Mouse (Mus musculus) limb, embryonic 14.5 days (tissue): ENCODE results near the gene Mapk1ip1l. TPM values are rescaled to one million over a fixed set of nuclear protein-coding genes. Genes with fewer than 3 reads are reported as not detected.

Experiments
- ATAC-seq: fragments of 200-750 bp; cut with Nextera tagmentation; 2 replicates; pipeline ENCODE4 v1.8.0; 2017; ENCODE audit warnings: low read depth, moderate number of reproducible peaks, moderate TSS enrichment; ENCODE audit not compliant: low FRiP score
- DNase-seq: peaks from one replicate; pipeline ENCODE4 v3.0.0-alpha.2; 2015; ENCODE audit warnings: low spot score
- H3K27ac ChIP-seq: fragments of 300-500 bp; sonication (generic); replicated peaks from 2 replicates; pipeline ENCODE4 v1.5.1; 2014; ENCODE audit warnings: low read depth, mild to moderate bottlenecking, low read length, moderate library complexity, mixed read lengths
- H3K27me3 ChIP-seq: fragments of 300-500 bp; sonication (generic); 2 replicates; pipeline ENCODE4 v1.6.1; 2014; ENCODE audit warnings: low read length, mixed read lengths; ENCODE audit not compliant: control insufficient read depth, insufficient read depth
- H3K36me3 ChIP-seq: fragments of 300-500 bp; sonication (generic); 2 replicates; pipeline ENCODE4 v1.6.1; 2014; ENCODE audit warnings: mild to moderate bottlenecking, low read length, moderate library complexity, mixed read lengths; ENCODE audit not compliant: control insufficient read depth, insufficient read depth
- H3K4me1 ChIP-seq: fragments of 300-500 bp; sonication (generic); 2 replicates; pipeline ENCODE4 v1.6.1; 2014; ENCODE audit warnings: antibody characterized with exemption, low read length, mixed read lengths; ENCODE audit not compliant: control insufficient read depth, insufficient read depth
- H3K4me2 ChIP-seq: fragments of 300-500 bp; sonication (generic); replicated peaks from 2 replicates; pipeline ENCODE4 v1.6.1; 2014; ENCODE audit warnings: low read depth, mild to moderate bottlenecking, low read length, moderate library complexity; ENCODE audit not compliant: severe bottlenecking
- H3K4me3 ChIP-seq: fragments of 300-500 bp; sonication (generic); replicated peaks from 2 replicates; pipeline ENCODE4 v1.5.1; 2014; ENCODE audit warnings: low read length
- H3K9ac ChIP-seq: fragments of 300-500 bp; sonication (generic); 2 replicates; pipeline ENCODE4 v1.6.1; 2014; ENCODE audit warnings: mild to moderate bottlenecking, low read depth, low read length, moderate library complexity; ENCODE audit not compliant: severe bottlenecking
- H3K9me3 ChIP-seq: fragments of 300-500 bp; sonication (generic); 2 replicates; pipeline ENCODE4 v1.6.1; 2016; ENCODE audit warnings: low read length; ENCODE audit not compliant: control insufficient read depth
- POLR2A ChIP-seq: fragments of 200-500 bp; IDR thresholded peaks from 2 replicates; pipeline ENCODE4 v1.8.0; 2012; ENCODE audit warnings: inconsistent platforms, mild to moderate bottlenecking, moderate library complexity, borderline replicate concordance; ENCODE audit not compliant: insufficient read depth, insufficient read length; ENCODE audit errors: extremely low read depth
- WGBS: fragments of 180-500 bp; shearing (Covaris S2); extraction: QIAGEN DNeasy Blood & Tissue Kit; methylation state at CpG from one replicate; pipeline ENCODE4 v1.1.7; 2014; 5-methylcytosine and 5-hydroxymethylcytosine counted together
- polyA plus RNA-seq, 2 experiments: library from polyadenylated mRNA; depleted of rRNA in 1 of 2; stranded (reverse) in 1 of 2; unstranded in 1 of 2; fragments of >200 nt; fragmentation: Nextera tagmentation in 1 of 2; extraction: Ambion mirVana in 1 of 2; gene quantifications; 2 replicates each; pipeline versions ENCODE4 v1.2.1 to v1.2.3; 2012 to 2014

Mapk1ip1l gene
- polyA plus RNA-seq, 2 experiments, result 62.6 to 74.6 TPM

DNA sequence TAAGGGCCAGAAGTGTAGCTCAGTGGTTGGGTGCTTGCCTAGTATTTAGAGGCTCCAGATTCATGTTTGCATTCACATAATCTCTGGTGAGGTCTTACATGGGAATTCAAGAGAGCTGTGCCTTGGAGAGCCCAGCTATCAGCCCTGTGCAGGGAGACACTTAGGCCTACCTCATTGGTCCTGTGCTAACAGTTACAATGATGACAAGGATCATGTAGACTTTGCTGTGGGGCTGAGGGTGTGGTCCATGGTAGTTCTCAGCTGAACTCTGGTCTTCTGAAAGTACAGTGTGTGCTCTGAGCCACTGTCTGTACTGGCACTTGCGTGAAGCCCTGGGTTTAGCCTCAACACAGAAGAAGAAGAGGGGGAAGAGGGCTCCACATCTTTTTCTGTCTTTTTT, 48.6 kb downstream of the Mapk1ip1l start:
- Histone ChIP-seq H3K27me3 (no peaks in the 10 kb centered on the region), H3K36me3 (no peaks in the 10 kb centered on the region), H3K9ac (no peak overlapping the region), H3K4me2 (no peak overlapping the region), H3K4me3 (no peak overlapping the region), H3K4me1 (no peaks in the 10 kb centered on the region), H3K27ac (no peak overlapping the region), H3K9me3 (no peaks in the 10 kb centered on the region)
- DNase-seq, result no peak
- no peak for TF ChIP-seq POLR2A
- 85% methylated on average over 1 of the region's 1 CpGs for WGBS
- ATAC-seq, result no peak

DNA sequence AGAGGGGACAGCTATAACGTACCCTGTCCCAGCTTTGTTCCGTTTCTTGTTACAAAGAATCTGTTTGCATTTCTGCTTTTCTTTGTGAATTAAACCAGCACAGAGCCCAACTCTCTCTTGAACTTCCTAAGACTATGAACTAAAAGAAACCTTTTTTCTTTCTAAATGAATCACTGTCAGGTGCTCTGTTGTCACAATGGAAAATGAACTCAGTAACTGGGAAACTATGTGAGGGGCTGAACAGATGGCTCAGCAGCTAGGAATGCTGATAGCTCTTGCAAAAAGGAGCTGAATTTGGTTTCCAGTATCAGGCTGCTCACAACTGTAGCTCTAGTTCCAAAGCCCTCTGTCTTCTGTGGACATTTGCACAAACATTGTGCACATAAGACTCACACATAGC, 52.9 kb downstream of the Mapk1ip1l start:
- Histone ChIP-seq H3K4me3 (no peak overlapping the region), H3K4me2 (no peak overlapping the region), H3K4me1 (no peaks in the 10 kb centered on the region), H3K27me3 (no peaks in the 10 kb centered on the region), H3K9me3 (no peaks in the 10 kb centered on the region), H3K36me3 (no peaks in the 10 kb centered on the region), H3K27ac (no peak overlapping the region), H3K9ac (no peak overlapping the region)
- ATAC-seq, result no peak
- WGBS, result 89% methylated on average over 2 of the region's 2 CpGs
- no peak for DNase-seq
- TF ChIP-seq POLR2A, result no peak

DNA sequence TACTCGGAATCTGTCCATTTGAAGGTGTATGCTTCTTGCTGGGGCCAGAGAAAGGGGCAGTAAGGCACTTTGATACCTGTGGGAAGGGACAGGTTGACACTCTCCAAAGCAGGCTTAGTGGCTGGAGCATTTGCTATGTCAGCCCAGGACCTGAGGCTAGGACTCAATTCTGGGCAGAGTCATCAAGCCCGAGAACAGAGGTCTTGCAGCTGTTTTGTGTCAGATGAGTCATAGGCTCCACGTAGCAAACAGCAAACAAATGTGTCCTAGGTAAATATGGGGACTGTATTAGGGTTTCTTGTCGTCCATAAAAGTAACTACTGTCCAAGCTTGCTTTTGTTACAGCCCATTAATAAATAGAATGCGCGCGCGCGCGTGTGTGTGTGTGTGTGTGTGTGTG, 54.2 kb downstream of the Mapk1ip1l start:
- H3K36me3 ChIP-seq, result no peaks in the 10 kb centered on the region
- H3K9me3 ChIP-seq, result no peaks in the 10 kb centered on the region
- H3K27ac ChIP-seq, result no peak overlapping the region
- DNase-seq, result no peak
- no peak overlapping the region for H3K4me3 ChIP-seq
- 88% methylated on average over 10 of the region's 10 CpGs for WGBS
- no peak overlapping the region for H3K9ac ChIP-seq
- no peak for TF ChIP-seq POLR2A
- no peaks in the 10 kb centered on the region for H3K27me3 ChIP-seq
- ATAC-seq, result no peak
- no peaks in the 10 kb centered on the region for H3K4me1 ChIP-seq
- no peak overlapping the region for H3K4me2 ChIP-seq

DNA sequence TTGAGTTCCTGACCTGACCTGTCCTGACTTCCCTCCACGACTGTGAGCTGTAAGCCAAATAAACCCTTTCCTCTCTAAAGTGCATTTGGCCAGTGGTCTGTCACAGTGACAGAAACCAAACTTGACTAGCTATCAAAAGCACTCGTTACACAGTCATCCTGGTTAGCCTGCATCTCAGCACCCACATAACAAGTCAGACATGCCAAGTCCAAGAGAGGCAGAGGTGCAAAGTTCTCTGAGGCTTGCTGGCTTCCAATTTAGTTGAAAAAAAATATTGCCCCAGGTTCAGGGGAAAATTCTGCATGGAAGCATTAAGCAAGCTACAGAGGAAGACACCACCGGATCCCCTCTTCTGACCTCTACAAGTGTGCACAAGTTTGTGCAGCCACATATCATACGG, 55.2 kb downstream of the Mapk1ip1l start:
- TF ChIP-seq POLR2A, result no peak
- DNase-seq, result no peak
- WGBS, result 75% methylated on average over 4 of the region's 4 CpGs
- Histone ChIP-seq H3K36me3 (no peaks in the 10 kb centered on the region), H3K27me3 (no peaks in the 10 kb centered on the region), H3K27ac (no peak overlapping the region), H3K4me1 (no peaks in the 10 kb centered on the region), H3K9ac (no peak overlapping the region), H3K9me3 (no peaks in the 10 kb centered on the region), H3K4me3 (no peak overlapping the region), H3K4me2 (no peak overlapping the region)
- ATAC-seq, result no peak

DNA sequence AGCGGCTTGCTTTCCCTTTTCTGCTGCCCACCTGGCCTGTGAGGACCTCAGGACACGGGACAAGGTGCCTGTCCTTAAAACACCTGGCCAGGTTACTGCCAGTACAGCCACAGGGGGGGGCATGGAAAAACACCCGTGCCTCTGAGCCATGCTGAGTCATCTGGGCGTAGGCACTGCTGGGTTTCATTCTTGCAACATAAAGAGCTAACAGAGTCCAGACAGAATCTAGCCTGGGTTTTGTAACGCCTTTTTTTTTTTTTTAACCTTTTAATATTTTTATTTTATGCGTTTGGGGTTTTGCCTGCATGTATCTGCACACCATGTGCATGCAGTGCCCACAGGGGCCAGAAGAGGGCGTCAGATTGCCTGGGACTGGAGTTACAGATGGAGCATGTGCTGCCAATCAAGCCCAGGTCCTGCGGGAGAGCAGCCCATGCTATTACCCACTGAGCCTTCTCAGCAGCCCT, 56.1 kb downstream of the Mapk1ip1l start:
- DNase-seq (no peak), ATAC-seq (no peak)
- H3K4me1 ChIP-seq, result no peaks in the 10 kb centered on the region
- H3K36me3 ChIP-seq, result no peaks in the 10 kb centered on the region
- H3K9ac ChIP-seq, result no peak overlapping the region
- WGBS, result 56% methylated on average over 8 of the region's 8 CpGs
- no peaks in the 10 kb centered on the region for H3K9me3 ChIP-seq
- H3K4me2 ChIP-seq, result no peak overlapping the region
- no peak for TF ChIP-seq POLR2A
- H3K4me3 ChIP-seq, result no peak overlapping the region
- no peak overlapping the region for H3K27ac ChIP-seq
- no peaks in the 10 kb centered on the region for H3K27me3 ChIP-seq

DNA sequence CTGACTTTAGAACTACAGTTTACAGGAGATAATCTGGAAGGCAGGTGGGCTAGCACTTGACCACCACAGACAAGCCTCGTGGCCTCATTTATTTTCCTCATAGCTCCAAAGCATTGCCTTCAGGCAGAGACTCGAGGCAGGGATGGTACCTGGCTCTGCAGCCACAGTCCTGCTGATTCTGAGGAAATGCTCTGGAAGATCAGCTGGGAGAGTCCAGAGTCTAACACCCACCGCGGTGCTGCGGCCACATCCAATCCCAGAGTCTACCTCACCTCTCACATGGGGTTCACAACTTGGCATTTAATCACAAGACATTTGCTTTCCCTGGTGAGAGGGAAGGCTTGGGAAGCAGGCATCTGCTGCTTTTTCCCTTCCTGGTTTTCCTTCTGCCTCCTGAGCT, 56.9 kb downstream of the Mapk1ip1l start:
- Histone ChIP-seq H3K4me3 (no peak overlapping the region), H3K4me1 (no peaks in the 10 kb centered on the region), H3K27ac (no peak overlapping the region), H3K9ac (no peak overlapping the region), H3K4me2 (no peak overlapping the region), H3K9me3 (no peaks in the 10 kb centered on the region), H3K36me3 (no peaks in the 10 kb centered on the region), H3K27me3 (no peaks in the 10 kb centered on the region)
- DNase-seq (no peak), ATAC-seq (no peak)
- TF ChIP-seq POLR2A, result no peak
- WGBS, result 76% methylated on average over 5 of the region's 5 CpGs
